31 mouse cellular contexts compared by ENCODE assay signal in genomic region chr1:19674397-19674770, GRCm38 (mm10).
DNase-seq lines count a peak whose midpoint lies in the region; ATAC-seq lines count a peak whose summit lies in the region.
"Had no signal": no experiment of that assay in that cellular context is flagged by ENCODE, and none has a peak within 500 bp of the region (broad histone marks: within the 10 kb centered on the region; RNA-seq: fewer than 3 reads in every experiment).

No protein-coding gene starts in this region.

- H3K4me2 ChIP-seq in embryonic facial prominence, embryonic 11.5 days (ENCODE audit: low read depth, low read length), result no peak overlapping the region
- no peak overlapping the region for H3K4me2 ChIP-seq in midbrain, embryonic 14.5 days (ENCODE audit: low read length)
- H3K4me2 ChIP-seq in midbrain, embryonic 11.5 days, result no peak overlapping the region
- H3K4me2 ChIP-seq in midbrain, embryonic 15.5 days, result no peak overlapping the region
- H3K4me2 ChIP-seq in neural tube, embryonic 14.5 days (ENCODE audit: low read depth, low read length), result no peak overlapping the region
- H3K4me2 ChIP-seq: heart, embryonic 11.5 days; hindbrain, embryonic 13.5 days; kidney, embryonic 15.5 days; limb, embryonic 12.5 days; liver, embryonic 11.5 days; lung, embryonic 15.5 days had no signal

- H3K36me3 ChIP-seq in embryonic facial prominence, embryonic 11.5 days (replicated peaks; ENCODE audit: control insufficient read depth, insufficient read depth, low read depth, low read length), result no peaks in the 10 kb centered on the region
- no peaks in the 10 kb centered on the region for H3K36me3 ChIP-seq in embryonic facial prominence, embryonic 10.5 days (replicated peaks)
- no peaks in the 10 kb centered on the region for H3K36me3 ChIP-seq in midbrain, embryonic 14.5 days (ENCODE audit: control insufficient read depth, insufficient read depth, low read length)
- H3K36me3 ChIP-seq in midbrain, embryonic 11.5 days (ENCODE audit: control insufficient read depth, insufficient read depth, low read length), result no peaks in the 10 kb centered on the region
- H3K36me3 ChIP-seq in midbrain, embryonic 15.5 days (replicated peaks), result no peaks in the 10 kb centered on the region
- no peaks in the 10 kb centered on the region for H3K36me3 ChIP-seq in neural tube, embryonic 14.5 days (ENCODE audit: control insufficient read depth, insufficient read depth, low read length)
- H3K36me3 ChIP-seq: G1E; hindbrain, embryonic 13.5 days; kidney, embryonic 15.5 days; limb, embryonic 12.5 days; lung, embryonic 15.5 days had no signal

- H3K9ac ChIP-seq in embryonic facial prominence, embryonic 11.5 days (replicated peaks; ENCODE audit: low read length), result no peak overlapping the region
- H3K9ac ChIP-seq in midbrain, embryonic 14.5 days (replicated peaks; ENCODE audit: low read length), result no peak overlapping the region
- no peak overlapping the region for H3K9ac ChIP-seq in midbrain, embryonic 11.5 days (ENCODE audit: low read length)
- H3K9ac ChIP-seq in midbrain, embryonic 15.5 days, result no peak overlapping the region
- H3K9ac ChIP-seq in neural tube, embryonic 14.5 days (replicated peaks; ENCODE audit: low read depth, low read length), result no peak overlapping the region
- H3K9ac ChIP-seq: hindbrain, embryonic 13.5 days; kidney, embryonic 15.5 days; limb, embryonic 12.5 days; lung, embryonic 15.5 days had no signal

- 29% methylated on average over 3 of the region's 3 CpGs for WGBS in embryonic facial prominence, embryonic 11.5 days
- 40% methylated on average over 3 of the region's 3 CpGs for WGBS in embryonic facial prominence, embryonic 10.5 days
- 48% methylated on average over 3 of the region's 3 CpGs for WGBS in midbrain, embryonic 14.5 days
- 68% methylated on average over 3 of the region's 3 CpGs for WGBS in midbrain, embryonic 11.5 days
- WGBS in midbrain, embryonic 15.5 days, result 38% methylated on average over 3 of the region's 3 CpGs
- WGBS in neural tube, embryonic 14.5 days, result 7% methylated on average over 3 of the region's 3 CpGs

- H3K4me3 ChIP-seq in embryonic facial prominence, embryonic 11.5 days (ENCODE audit: low read depth, low read length), result no peak overlapping the region
- no peak overlapping the region for H3K4me3 ChIP-seq in embryonic facial prominence, embryonic 10.5 days
- no peak overlapping the region for H3K4me3 ChIP-seq in midbrain, embryonic 14.5 days (replicated peaks; ENCODE audit: low read depth, low read length)
- H3K4me3 ChIP-seq in midbrain, embryonic 11.5 days (ENCODE audit: low read depth, low read length), result no peak overlapping the region
- H3K4me3 ChIP-seq in midbrain, embryonic 15.5 days, result no peak overlapping the region
- no peak overlapping the region for H3K4me3 ChIP-seq in neural tube, embryonic 14.5 days (ENCODE audit: low read depth, low read length)
- H3K4me3 ChIP-seq: hindbrain, embryonic 13.5 days; kidney, embryonic 15.5 days; layer of hippocampus, adult 2 months; left cerebral cortex, adult 2 months; limb, embryonic 12.5 days; lung, embryonic 15.5 days had no signal

- H3K9me3 ChIP-seq in embryonic facial prominence, embryonic 11.5 days (replicated peaks; ENCODE audit: control insufficient read depth, low read length), result no peaks in the 10 kb centered on the region
- no peaks in the 10 kb centered on the region for H3K9me3 ChIP-seq in embryonic facial prominence, embryonic 10.5 days
- no peaks in the 10 kb centered on the region for H3K9me3 ChIP-seq in midbrain, embryonic 14.5 days (ENCODE audit: control insufficient read depth, low read length)
- H3K9me3 ChIP-seq in midbrain, embryonic 11.5 days (ENCODE audit: control insufficient read depth, low read length), result no peaks in the 10 kb centered on the region
- H3K9me3 ChIP-seq in midbrain, embryonic 15.5 days, result no peaks in the 10 kb centered on the region
- no peaks in the 10 kb centered on the region for H3K9me3 ChIP-seq in neural tube, embryonic 14.5 days (ENCODE audit: control insufficient read depth, low read length)
- H3K9me3 ChIP-seq: hindbrain, embryonic 13.5 days; kidney, embryonic 15.5 days; limb, embryonic 12.5 days; lung, embryonic 15.5 days had no signal

- H3K27me3 ChIP-seq in embryonic facial prominence, embryonic 11.5 days (ENCODE audit: control insufficient read depth, insufficient read depth, low read length), result no peaks in the 10 kb centered on the region
- no peaks in the 10 kb centered on the region for H3K27me3 ChIP-seq in embryonic facial prominence, embryonic 10.5 days (replicated peaks; ENCODE audit: low read depth, poor library complexity, severe bottlenecking)
- H3K27me3 ChIP-seq in midbrain, embryonic 14.5 days (ENCODE audit: control insufficient read depth, insufficient read depth, low read length), result no peaks in the 10 kb centered on the region
- H3K27me3 ChIP-seq in midbrain, embryonic 11.5 days (ENCODE audit: control insufficient read depth, insufficient read depth, low read length), result no peaks in the 10 kb centered on the region
- no peaks in the 10 kb centered on the region for H3K27me3 ChIP-seq in midbrain, embryonic 15.5 days (replicated peaks)
- no peaks in the 10 kb centered on the region for H3K27me3 ChIP-seq in neural tube, embryonic 14.5 days (ENCODE audit: control insufficient read depth, insufficient read depth, low read length)
- H3K27me3 ChIP-seq: hindbrain, embryonic 13.5 days; kidney, embryonic 15.5 days; limb, embryonic 12.5 days; lung, embryonic 15.5 days had no signal

- DNase-seq in embryonic facial prominence, embryonic 11.5 days (ENCODE audit: low spot score), result peak; percentile 15
- DNase-seq in embryonic facial prominence, embryonic 10.5 days (ENCODE audit: low spot score), result no peak
- peak; percentile 22 for DNase-seq in midbrain, embryonic 14.5 days
- DNase-seq in midbrain, embryonic 11.5 days (ENCODE audit: low spot score, missing footprints), result no peak
- DNase-seq in liver, result no peak
- DNase-seq in adrenal gland, postnatal 4 days (ENCODE audit: low spot score in 2 of 2), result no peak
- DNase-seq: adrenal gland, adult 8-10 months; cerebellum, adult 2 months; cerebellum, postnatal 25 days; gastrocnemius, postnatal 36 days; heart, adult 18-20 months; heart, postnatal 4 days; kidney, adult 18-20 months; kidney, postnatal 36 days; right cerebral cortex, postnatal 4 days; thymus, adult 18-20 months; thymus, postnatal 25 days had no signal

- H3K27ac ChIP-seq in embryonic facial prominence, embryonic 11.5 days (replicated peaks; ENCODE audit: low read depth, low read length), result no peak overlapping the region
- H3K27ac ChIP-seq in embryonic facial prominence, embryonic 10.5 days (replicated peaks), result no peak overlapping the region
- H3K27ac ChIP-seq in midbrain, embryonic 14.5 days (replicated peaks; ENCODE audit: low read depth, low read length), result peak overlapping the region; percentile 70; the same call in 1 of the 2 replicates
- no peak overlapping the region for H3K27ac ChIP-seq in midbrain, embryonic 11.5 days (ENCODE audit: low read depth, low read length)
- peak overlapping the region; percentile 48; the same call in 1 of the 2 replicates for H3K27ac ChIP-seq in midbrain, embryonic 15.5 days
- H3K27ac ChIP-seq in neural tube, embryonic 14.5 days (ENCODE audit: low read depth, low read length), result no peak overlapping the region
- H3K27ac ChIP-seq: hindbrain, embryonic 13.5 days; kidney, embryonic 15.5 days; layer of hippocampus, adult 2 months; left cerebral cortex, adult 2 months; limb, embryonic 12.5 days; lung, embryonic 15.5 days; stomach, postnatal 0 days had no signal

- ATAC-seq in embryonic facial prominence, embryonic 11.5 days (replicated peaks; ENCODE audit: insufficient number of reproducible peaks, low FRiP score, low TSS enrichment, low read depth), result no peak
- ATAC-seq in midbrain, embryonic 14.5 days (ENCODE audit: low FRiP score, low TSS enrichment), result no peak
- ATAC-seq in midbrain, embryonic 11.5 days (ENCODE audit: low FRiP score), result no peak
- ATAC-seq in midbrain, embryonic 15.5 days (replicated peaks), result 0 out of 2 replicates have a peak, but pooled peaks have one; percentile 42
- peak; percentile 78; the same call in 1 of the 2 replicates for ATAC-seq in neural tube, embryonic 14.5 days (ENCODE audit: low read depth)
- ATAC-seq: forebrain, embryonic 14.5 days; inflammation-experienced regulatory T-cells, adult 6 months had no signal

- H3K4me1 ChIP-seq in embryonic facial prominence, embryonic 11.5 days (ENCODE audit: control insufficient read depth, insufficient read depth, low read length), result no peaks in the 10 kb centered on the region; the same call in 1 of the 2 replicates
- H3K4me1 ChIP-seq in embryonic facial prominence, embryonic 10.5 days, result peaks cover 20% of the 10 kb centered on the region
- peaks cover 3% of the 10 kb centered on the region; the same call in 1 of the 2 replicates for H3K4me1 ChIP-seq in midbrain, embryonic 14.5 days (ENCODE audit: control insufficient read depth, insufficient read depth, low read length)
- H3K4me1 ChIP-seq in midbrain, embryonic 11.5 days (ENCODE audit: control insufficient read depth, insufficient read depth, low read length), result no peaks in the 10 kb centered on the region
- H3K4me1 ChIP-seq in midbrain, embryonic 15.5 days, result 0 out of 2 replicates have a peak, but pooled peaks cover 5% of the 10 kb centered on the region
- peaks cover 11% of the 10 kb centered on the region for H3K4me1 ChIP-seq in neural tube, embryonic 14.5 days (ENCODE audit: control insufficient read depth, insufficient read depth, low read length)
- H3K4me1 ChIP-seq: lung, embryonic 15.5 days had no signal

Comparison
In these comparisons a context has a peak if more than half of its experiments do, and no peak if none do; other contexts are left out.
1. ATAC-seq: peak in midbrain, embryonic 15.5 days (single experiment) and neural tube, embryonic 14.5 days (single experiment); none in embryonic facial prominence, embryonic 11.5 days (single experiment), midbrain, embryonic 14.5 days (single experiment) and midbrain, embryonic 11.5 days (single experiment).
2. DNase-seq: peak in embryonic facial prominence, embryonic 11.5 days (single experiment) and midbrain, embryonic 14.5 days (single experiment); none in embryonic facial prominence, embryonic 10.5 days (single experiment), midbrain, embryonic 11.5 days (single experiment), liver (single experiment) and adrenal gland, postnatal 4 days (0 of 2).
3. H3K27ac ChIP-seq: peak in midbrain, embryonic 14.5 days (single experiment) and midbrain, embryonic 15.5 days (single experiment); none in embryonic facial prominence, embryonic 11.5 days (single experiment), embryonic facial prominence, embryonic 10.5 days (single experiment), midbrain, embryonic 11.5 days (single experiment) and neural tube, embryonic 14.5 days (single experiment).